Mouse (Mus musculus) brain, embryonic 14.5 days (tissue): Measurements from ENCODE around the gene Ptp4a2. TPM values are rescaled to one million over a fixed set of nuclear protein-coding genes. Genes with fewer than 3 reads are reported as not detected.
"Not testable (repeated sequence)": the region's sequence is repeated elsewhere in the genome, so short reads cannot be mapped to it uniquely, and the experiment has no call there.

ENCODE experiments used
- DNase-seq: peaks from one replicate; pipeline ENCODE4 v3.0.0-alpha.2; 2011; ENCODE audit warnings: low read depth
- CTCF ChIP-seq: fragments of 200-500 bp; IDR thresholded peaks from 2 replicates; pipeline ENCODE4 v1.5.1; 2012; ENCODE audit warnings: inconsistent platforms, mild to moderate bottlenecking, moderate library complexity, borderline replicate concordance; ENCODE audit not compliant: insufficient read depth, insufficient read length; ENCODE audit errors: extremely low read depth
- POLR2A ChIP-seq: fragments of 200-500 bp; IDR thresholded peaks from 2 replicates; pipeline ENCODE4 v1.6.1; 2012; ENCODE audit warnings: mild to moderate bottlenecking, inconsistent platforms, borderline replicate concordance; ENCODE audit not compliant: poor library complexity, insufficient read depth, insufficient read length, severe bottlenecking; ENCODE audit errors: extremely low read depth
- polyA plus RNA-seq: library from polyadenylated mRNA; depleted of rRNA; stranded (reverse); fragments of >200 nt; gene quantifications from 2 replicates; pipeline ENCODE4 v1.2.3, GENCODE M21; 2012

The Ptp4a2 gene
- polyA plus RNA-seq, 1 experiment = 106 TPM

GRCm38 (mm10) chr4:129855051-129855970 lies 44.3 kb downstream of the Ptp4a2 start:
- DNase-seq = no peak
- TF ChIP-seq POLR2A (no peak), CTCF (no peak)

GRCm38 (mm10) chr4:129860456-129860855 lies 49.4 kb downstream of the Ptp4a2 start:
- DNase-seq = no peak
- no peak for TF ChIP-seq CTCF
- no peak for TF ChIP-seq POLR2A

GRCm38 (mm10) chr4:129861400-129861799 lies 50.4 kb downstream of the Ptp4a2 start:
- no peak for DNase-seq
- no peak for TF ChIP-seq POLR2A
- TF ChIP-seq CTCF = no peak

- no peak for TF ChIP-seq CTCF
- no peak for TF ChIP-seq POLR2A
- no peak for DNase-seq
These were observed 51.3 kb downstream of the Ptp4a2 start for GRCm38 (mm10) chr4:129862357-129862756.

GRCm38 (mm10) chr4:129866171-129866570 lies 55.2 kb downstream of the Ptp4a2 start:
- DNase-seq = not testable (repeated sequence)

GRCm38 (mm10) chr4:129868211-129868610 lies 57.2 kb downstream of the Ptp4a2 start:
- no peak for TF ChIP-seq POLR2A
- TF ChIP-seq CTCF = no peak

GRCm38 (mm10) chr4:129870483-129870882 lies 59.5 kb downstream of the Ptp4a2 start:
- DNase-seq = no peak
- TF ChIP-seq POLR2A (no peak), CTCF (no peak)

More at GRCm38 (mm10) chr4:129868211-129868610, 57.2 kb downstream of the Ptp4a2 start:
- no peak for DNase-seq

- no peak for DNase-seq
- no peak for TF ChIP-seq CTCF
- no peak for TF ChIP-seq POLR2A
These were observed 61.4 kb downstream of the Ptp4a2 start for GRCm38 (mm10) chr4:129872376-129872922.

GRCm38 (mm10) chr4:129874805-129875204 lies 63.8 kb downstream of the Ptp4a2 start:
- no peak for DNase-seq
- TF ChIP-seq CTCF (no peak), POLR2A (no peak)

GRCm38 (mm10) chr4:129875406-129875805 lies 64.4 kb downstream of the Ptp4a2 start:
- no peak for DNase-seq
- TF ChIP-seq CTCF (no peak), POLR2A (no peak)

GRCm38 (mm10) chr4:129876831-129877764 lies 66.1 kb downstream of the Ptp4a2 start:
- DNase-seq = peak; percentile 91
- TF ChIP-seq CTCF (no peak), POLR2A (no peak)
